Mouse (Mus musculus) E14TG2a.4 (cell line): Measurements from ENCODE around the gene Nras.

Experiments
- CTCF ChIP-seq: conservative IDR thresholded peaks from 2 replicates; pipeline ENCODE4 v1.5.1; 2014; ENCODE audit warnings: low read length
- NANOG ChIP-seq: IDR thresholded peaks from 2 replicates; pipeline ENCODE4 v1.6.1; 2014; ENCODE audit warnings: borderline replicate concordance, low read length, mixed read lengths

GRCm38 (mm10) chr3:103056016-103056595 lies 2.0 kb upstream of the Nras start:
- no peak for TF ChIP-seq CTCF
- no peak for TF ChIP-seq NANOG
